8 mouse cellular contexts compared by ENCODE assay signal in the genomic region with DNA sequence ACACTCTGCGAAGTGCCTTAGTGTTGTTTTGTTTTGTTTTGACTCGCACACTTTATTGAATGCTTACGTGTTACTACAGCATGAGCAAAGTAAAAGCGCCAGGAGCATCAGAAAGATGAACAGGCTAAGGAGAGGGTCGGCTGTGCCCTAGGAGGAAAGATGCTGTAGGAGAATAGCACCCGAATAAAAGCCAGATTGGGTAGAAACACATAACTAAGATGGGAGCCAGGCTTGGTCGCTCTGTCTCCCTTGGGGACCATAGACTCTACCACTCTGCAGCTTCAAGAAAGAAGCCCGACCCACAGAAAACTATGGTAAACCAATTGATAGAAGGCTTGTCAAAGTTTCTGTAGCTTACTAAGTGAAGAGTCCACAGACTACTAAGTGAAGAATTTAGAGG. TPM values are rescaled to one million over a fixed set of nuclear protein-coding genes. Genes with fewer than 3 reads are reported as not detected.
DNase-seq lines count a peak whose midpoint lies in the region; ATAC-seq and TF ChIP-seq lines count a peak whose summit lies in the region.

No protein-coding gene starts in this region.

- H3K27me3 ChIP-seq in heart, adult 2 months (ENCODE audit: control insufficient read depth, insufficient read depth, low read length): no peaks in the 10 kb centered on the region
- no peaks in the 10 kb centered on the region for H3K27me3 ChIP-seq in ES-Bruce4 (ENCODE audit: control insufficient read depth, insufficient read depth, low read length, poor library complexity, severe bottlenecking)
- no peaks in the 10 kb centered on the region for H3K27me3 ChIP-seq in forebrain, embryonic 13.5 days
- H3K27me3 ChIP-seq in liver, embryonic 14.5 days (ENCODE audit: control insufficient read depth, insufficient read depth, low read length): no peaks in the 10 kb centered on the region

- no peak for TF ChIP-seq POLR2A in heart, adult 2 months (IDR thresholded peaks at IDR 0.05; ENCODE audit: insufficient read depth, low read depth, low read length)
- TF ChIP-seq POLR2A in ES-Bruce4 (IDR thresholded peaks at IDR 0.05; ENCODE audit: insufficient read depth, low read length): no peak

- H3K9ac ChIP-seq in heart, adult 2 months (ENCODE audit: low read depth, low read length): peak overlapping the region; percentile 45
- H3K9ac ChIP-seq in ES-Bruce4 (ENCODE audit: low read depth, poor library complexity, severe bottlenecking): 0 out of 2 replicates have a peak overlapping the region, but pooled peaks have one; percentile 24
- peak overlapping the region; percentile 83 for H3K9ac ChIP-seq in forebrain, embryonic 13.5 days
- H3K9ac ChIP-seq in liver, embryonic 14.5 days (replicated peaks): peak overlapping the region; percentile 53

- peaks cover 2% of the 10 kb centered on the region; the same call in 1 of the 2 replicates for H3K4me1 ChIP-seq in heart, adult 2 months (ENCODE audit: control insufficient read depth, insufficient read depth, low read length)
- no peaks in the 10 kb centered on the region for H3K4me1 ChIP-seq in ES-Bruce4 (ENCODE audit: control insufficient read depth, insufficient read depth, low read length)
- peaks cover 24% of the 10 kb centered on the region for H3K4me1 ChIP-seq in forebrain, embryonic 13.5 days
- peaks cover 9 to 13% of the 10 kb centered on the region in 2 experiments; a peak in 3 of 4 replicates for H3K4me1 ChIP-seq in liver, embryonic 14.5 days (replicated peaks; ENCODE audit: control insufficient read depth in 2 of 2, insufficient read depth in 2 of 2, low read length in 1 of 2)

- H3K79me2 ChIP-seq in heart, adult 2 months (replicated peaks; ENCODE audit: control insufficient read depth, insufficient read depth, low read length): no peaks in the 10 kb centered on the region; the same call in 1 of the 2 replicates

- H3K4me3 ChIP-seq in heart, adult 2 months: peak overlapping the region; percentile 80
- peak overlapping the region; percentile 66 for H3K4me3 ChIP-seq in ES-Bruce4 (ENCODE audit: low read depth, low read length)
- H3K4me3 ChIP-seq in forebrain, embryonic 13.5 days: peak overlapping the region; percentile 74
- H3K4me3 ChIP-seq in liver, embryonic 14.5 days (ENCODE audit: insufficient read depth in 1 of 2, low read depth in 2 of 2, low read length in 2 of 2): peak overlapping the region; percentile 38 to 69

- 6% methylated on average over 8 of the region's 8 CpGs for WGBS in heart, adult 2 months
- 10% methylated on average over 8 of the region's 8 CpGs for WGBS in forebrain, embryonic 13.5 days
- 12% methylated on average over 8 of the region's 8 CpGs for WGBS in liver, embryonic 14.5 days (ENCODE audit: insufficient replicate concordance)

- no peak for TF ChIP-seq CTCF in heart, adult 2 months (IDR thresholded peaks at IDR 0.05)
- no peak for TF ChIP-seq CTCF in ES-Bruce4 (IDR thresholded peaks at IDR 0.05; ENCODE audit: low read depth, low read length)
- TF ChIP-seq CTCF in liver, embryonic 14.5 days (IDR thresholded peaks at IDR 0.05; ENCODE audit: low read depth): no peak

- no peaks in the 10 kb centered on the region for H3K36me3 ChIP-seq in heart, adult 2 months (ENCODE audit: control insufficient read depth, insufficient read depth, low read length)
- H3K36me3 ChIP-seq in ES-Bruce4 (ENCODE audit: control insufficient read depth, insufficient read depth, low read length, poor library complexity, severe bottlenecking): peaks cover 8% of the 10 kb centered on the region
- H3K36me3 ChIP-seq in forebrain, embryonic 13.5 days (ENCODE audit: poor library complexity, severe bottlenecking): peaks cover 9% of the 10 kb centered on the region
- peaks cover 6% of the 10 kb centered on the region for H3K36me3 ChIP-seq in liver, embryonic 14.5 days (replicated peaks; ENCODE audit: control insufficient read depth, insufficient read depth, low read depth)

- H3K4me2 ChIP-seq in forebrain, embryonic 13.5 days: peak overlapping the region; percentile 89
- H3K4me2 ChIP-seq in liver, embryonic 14.5 days (ENCODE audit: low read depth): peak overlapping the region; percentile 90

- H3K9me3 ChIP-seq in ES-Bruce4 (replicated peaks; ENCODE audit: control insufficient read depth, insufficient read depth, low read length, poor library complexity, severe bottlenecking): no peaks in the 10 kb centered on the region
- H3K9me3 ChIP-seq in forebrain, embryonic 13.5 days (replicated peaks): no peaks in the 10 kb centered on the region
- H3K9me3 ChIP-seq in liver, embryonic 14.5 days (ENCODE audit: control insufficient read depth, low read length): no peaks in the 10 kb centered on the region

- H3K27ac ChIP-seq in heart, adult 2 months: peak overlapping the region; percentile 76
- H3K27ac ChIP-seq in ES-Bruce4 (ENCODE audit: insufficient read depth, low read length): no peak overlapping the region
- H3K27ac ChIP-seq in forebrain, embryonic 13.5 days: peak overlapping the region; percentile 67; the same call in 1 of the 2 replicates
- peak overlapping the region; percentile 22; the same call in 1 of the 2 replicates for H3K27ac ChIP-seq in liver, embryonic 14.5 days

- TF ChIP-seq EP300 in heart, adult 2 months (IDR thresholded peaks at IDR 0.05; ENCODE audit: insufficient read depth, low read depth, low read length): no peak
- TF ChIP-seq EP300 in ES-Bruce4 (IDR thresholded peaks at IDR 0.05; ENCODE audit: insufficient read depth, low read depth, low read length): no peak
- TF ChIP-seq EP300 in liver, embryonic 14.5 days (IDR thresholded peaks at IDR 0.05; ENCODE audit: low read depth): no peak

- intact Hi-C loops in heart, adult 2 months (cut with DNase I): no loop called here
- intact Hi-C loops in heart, postnatal 10 days (cut with DNase I): loop anchor here (5.0 kb wide), 1 partner anchor 664 kb away; no protein-coding TSS in a partner anchor

- ATAC-seq in forebrain, embryonic 13.5 days: no peak; the same call in none of the 2 replicates
- ATAC-seq in liver, embryonic 14.5 days (ENCODE audit: insufficient read depth): peak; percentile 12
- ATAC-seq in megakaryocyte progenitor cell, adult 5-6 weeks (replicated peaks; ENCODE audit: poor library complexity): no peak; the same call in 1 of the 2 replicates

- DNase-seq in heart, adult 2 months: no peak
- DNase-seq in heart, postnatal 10 days: no peak
- DNase-seq in liver, embryonic 14.5 days (ENCODE audit: low read depth in 3 of 3, low spot score in 3 of 3): no peak
- no peak for DNase-seq in adrenal gland, adult 8-10 months
- no peak for DNase-seq in testis, postnatal 14 days (ENCODE audit: low spot score)

RNA-seq across cellular contexts. Expression of a gene that starts 0.5 kb away (rescaled TPM):
- 10 to 100 TPM; 77.9 to 95.3 TPM for total RNA-seq in heart, adult 2 months (2021)
- 32.6 and 45.9 TPM in 2 replicates for polyA plus RNA-seq in heart, adult 2 months (2012; rRNA removed)
- 10 to 100 TPM; 36.1 to 38.3 TPM for total RNA-seq in heart, postnatal 10 days (2021)
- polyA plus RNA-seq in ES-Bruce4 (2011; ENCODE audit: insufficient read depth, insufficient read length, low read depth, missing spikeins): 19.9 and 20.1 TPM in 2 replicates
- polyA plus RNA-seq in forebrain, embryonic 13.5 days (2015; fragmentation: Nextera tagmentation; extraction: Ambion mirVana): 36.1 and 36.2 TPM in 2 replicates
- 5.4 and 6.9 TPM in 2 replicates for polyA plus RNA-seq in liver, embryonic 14.5 days (2012; rRNA removed)
- polyA plus RNA-seq in liver, embryonic 14.5 days (2014; fragmentation: Nextera tagmentation; extraction: Ambion mirVana): 14.7 and 17.6 TPM in 2 replicates
- total RNA-seq in megakaryocyte progenitor cell, adult 5-6 weeks (2015): 13.9 and 15.4 TPM in 2 replicates
- total RNA-seq in megakaryocyte progenitor cell, adult 5-6 weeks (2017): 15.3 and 20.9 TPM in 2 replicates
- total RNA-seq in adrenal gland, adult 8-10 months (2022): 10 to 100 TPM; 61.2 to 74.3 (median 66.4) TPM

Comparison
In these comparisons a context has a peak if more than half of its experiments do, and no peak if none do; other contexts are left out.
1. H3K9ac ChIP-seq: peak in every context shown above with its lines; median percentile 83 in forebrain, embryonic 13.5 days; 53 in liver, embryonic 14.5 days; 45 in heart, adult 2 months; 24 in ES-Bruce4.